Mouse (Mus musculus): Measurements from ENCODE around the gene Apoc2.

DNA sequence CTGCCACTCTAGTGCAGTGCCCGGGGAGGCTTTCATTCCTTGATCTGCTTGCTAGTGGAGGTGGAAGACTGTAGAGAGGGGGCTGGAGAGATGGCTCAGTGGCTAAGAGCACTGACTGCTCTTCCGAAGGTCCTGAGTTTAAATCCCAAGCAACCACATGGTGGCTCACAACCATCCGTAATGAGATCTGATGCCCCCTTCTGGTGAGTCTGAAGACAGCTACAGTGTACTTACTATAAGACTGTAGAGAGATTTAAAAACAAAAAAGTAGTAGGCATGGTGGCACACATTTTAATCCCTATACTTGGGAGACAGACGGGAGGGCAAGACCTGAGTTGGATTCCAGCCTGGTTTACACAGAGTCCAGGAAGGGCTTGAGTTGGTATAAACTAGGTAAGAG lies 34.7 kb upstream of the Apoc2 start:
- no peak for TF ChIP-seq CTCF (IDR thresholded peaks at IDR 0.05; ENCODE audit: extremely low read depth, insufficient read depth, insufficient read length, insufficient replicate concordance)
- no peak for TF ChIP-seq POLR2A (IDR thresholded peaks at IDR 0.05; ENCODE audit: low read depth, low read length)

All from spleen, adult 2 months (tissue).